Mouse (Mus musculus) gastrocnemius, postnatal 10 days (tissue): ENCODE data around the gene Ddx4. TPM values are rescaled to one million over a fixed set of nuclear protein-coding genes. Genes with fewer than 3 reads are reported as not detected.

Experiments
- DNase-seq: peaks from one replicate; pipeline ENCODE4 v3.0.0; 2021; ENCODE audit warnings: mixed read lengths
- long read RNA-seq, 2 experiments: library from polyadenylated mRNA; stranded (forward); transcript quantifications; one replicate each; pipeline ENCODE4 v2.0.0; 2021
- total RNA-seq, 2 experiments: library from RNA; stranded (reverse); gene quantifications; 2 replicates each; pipeline ENCODE4 v1.2.3; 2021

Ddx4 gene
- total RNA-seq, result under 1 TPM; 0.11 to 0.12 TPM
- long read RNA-seq, experiment 1, result 0 reads
- long read RNA-seq, experiment 2, result 0 reads

DNA sequence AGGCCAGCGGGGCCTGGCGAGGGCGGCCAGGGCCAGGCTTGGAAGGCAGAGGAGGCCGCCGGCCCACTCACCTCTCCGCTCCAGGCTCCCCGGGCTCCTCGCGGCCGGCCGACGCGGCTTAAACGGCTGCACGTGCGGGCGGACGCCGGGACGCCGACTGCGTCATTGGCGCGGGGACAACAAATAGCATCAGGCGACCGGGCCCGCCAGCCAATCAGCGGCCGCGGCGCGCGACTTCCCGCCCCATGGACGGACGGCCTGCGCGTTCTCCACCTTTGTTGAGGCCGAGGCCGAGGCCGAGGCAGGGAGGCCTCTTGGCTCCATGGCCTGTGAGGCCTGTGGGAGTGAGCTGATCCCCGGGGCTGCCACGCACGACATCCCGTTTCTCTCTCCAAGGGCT, at the start of gene Ddx4:
Ddx4 (minus strand) TSS at position 271 of the 400 bp plus-strand sequence.
- no peak for DNase-seq

GRCm38 (mm10) chr13:112701256-112701655, 49.0 kb upstream of the Ddx4 start:
- DNase-seq, result no peak

DNA sequence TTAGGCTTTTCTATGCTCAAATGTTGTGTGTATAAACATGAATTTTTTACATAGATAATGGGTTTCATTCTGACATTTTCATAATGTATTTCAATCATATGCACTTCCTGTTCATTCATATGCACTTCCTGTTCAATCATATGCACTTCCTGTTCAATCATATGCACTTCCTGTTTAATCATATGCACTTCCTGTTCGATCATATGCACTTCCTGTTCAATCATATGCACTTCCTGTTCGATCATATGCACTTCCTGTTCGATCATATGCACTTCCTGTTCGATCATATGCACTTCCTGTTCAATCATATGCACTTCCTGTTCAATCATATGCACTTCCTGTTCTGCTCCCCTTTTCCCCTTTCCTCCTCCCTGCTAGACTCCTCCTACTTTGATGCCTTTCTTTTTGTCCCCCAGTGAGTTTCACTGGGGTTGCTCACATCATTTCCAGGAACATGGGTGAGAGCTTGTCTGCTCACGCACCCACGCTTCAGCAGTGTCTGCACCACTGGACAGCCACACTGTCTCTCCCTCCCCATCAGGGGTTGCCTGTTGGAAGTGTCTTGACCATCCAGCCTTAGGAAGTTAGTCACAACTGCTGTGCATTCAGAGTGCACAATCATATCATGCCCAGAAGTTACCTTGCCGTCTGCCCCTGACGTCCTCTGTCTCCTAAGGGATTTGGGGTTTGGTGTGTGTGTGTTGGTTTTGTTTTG, 43.4 kb upstream of the Ddx4 start:
- no peak for DNase-seq

- DNase-seq, result no peak
These were observed 40.7 kb upstream of the Ddx4 start for GRCm38 (mm10) chr13:112692870-112693553.

GRCm38 (mm10) chr13:112686155-112686554, 33.9 kb upstream of the Ddx4 start:
- no peak for DNase-seq

- DNase-seq, result no peak
These were observed 31.7 kb upstream of the Ddx4 start for GRCm38 (mm10) chr13:112683970-112684369.

DNA sequence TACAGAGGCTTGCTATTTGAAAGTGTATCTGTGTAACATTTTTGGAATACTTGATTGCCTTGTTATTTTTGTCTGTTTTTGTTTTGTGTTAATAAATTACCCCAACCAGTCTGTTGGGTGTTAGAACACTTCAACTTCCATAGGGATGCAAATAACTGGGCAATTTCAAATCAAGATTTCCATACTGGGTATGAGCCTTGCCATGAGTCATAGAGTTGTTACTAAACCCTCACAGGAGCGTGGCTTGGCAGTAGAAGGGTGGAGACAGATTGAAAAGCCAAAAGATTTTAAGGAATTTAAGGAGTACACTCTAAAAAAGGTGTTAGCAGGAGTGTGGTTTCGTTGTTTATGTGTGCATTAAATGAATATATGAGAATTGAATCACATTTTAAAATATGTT, 31.0 kb upstream of the Ddx4 start:
- DNase-seq, result no peak

DNA sequence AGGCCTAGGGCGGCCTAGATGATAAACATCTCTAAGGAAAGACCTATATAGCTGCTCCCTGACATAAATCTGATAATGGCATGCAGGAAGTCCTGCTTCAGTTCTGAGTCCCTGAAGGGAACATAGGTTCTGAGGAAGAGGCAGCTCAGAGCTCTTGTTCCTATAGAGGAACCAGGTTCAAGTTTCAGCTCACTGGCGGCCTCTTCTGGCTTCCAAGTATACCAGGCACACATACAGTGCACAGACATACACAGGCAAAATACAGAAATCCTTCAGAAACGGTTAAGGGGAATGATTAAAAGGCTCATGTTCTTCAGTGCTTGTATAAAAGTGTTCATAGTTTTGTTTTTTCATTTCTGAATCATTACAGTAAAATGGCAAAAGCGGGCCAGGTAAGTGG, 25.9 kb upstream of the Ddx4 start:
- DNase-seq, result no peak

GRCm38 (mm10) chr13:112673899-112674447, 21.7 kb upstream of the Ddx4 start:
- DNase-seq, result peak; percentile 49

DNA sequence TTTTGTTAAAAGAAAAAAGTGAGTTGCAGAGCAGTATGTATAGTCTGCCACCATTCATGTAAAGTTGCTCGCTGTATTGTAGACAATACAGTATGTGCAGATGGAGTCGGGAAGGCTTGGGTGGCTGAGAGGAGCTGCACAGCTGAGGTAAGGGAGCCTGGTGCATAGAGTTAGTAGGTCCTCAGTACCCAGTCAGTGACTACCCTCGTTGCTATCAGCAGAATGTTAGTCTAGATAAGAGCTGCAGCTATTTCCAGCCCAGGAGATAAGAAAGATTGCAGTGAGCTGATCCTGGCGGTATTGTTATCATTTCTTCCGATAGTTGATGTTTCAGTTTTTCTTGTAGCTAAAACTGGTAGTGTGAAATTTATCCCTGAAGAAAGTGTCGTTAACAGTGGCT, 20.5 kb upstream of the Ddx4 start:
- no peak for DNase-seq

- DNase-seq, result no peak
These were observed 19.4 kb upstream of the Ddx4 start for GRCm38 (mm10) chr13:112671708-112672107.

GRCm38 (mm10) chr13:112667215-112667614, 14.9 kb upstream of the Ddx4 start:
- no peak for DNase-seq

GRCm38 (mm10) chr13:112666433-112667024, 14.3 kb upstream of the Ddx4 start:
- no peak for DNase-seq

GRCm38 (mm10) chr13:112661687-112662086, 9.4 kb upstream of the Ddx4 start:
- DNase-seq, result no peak

DNA sequence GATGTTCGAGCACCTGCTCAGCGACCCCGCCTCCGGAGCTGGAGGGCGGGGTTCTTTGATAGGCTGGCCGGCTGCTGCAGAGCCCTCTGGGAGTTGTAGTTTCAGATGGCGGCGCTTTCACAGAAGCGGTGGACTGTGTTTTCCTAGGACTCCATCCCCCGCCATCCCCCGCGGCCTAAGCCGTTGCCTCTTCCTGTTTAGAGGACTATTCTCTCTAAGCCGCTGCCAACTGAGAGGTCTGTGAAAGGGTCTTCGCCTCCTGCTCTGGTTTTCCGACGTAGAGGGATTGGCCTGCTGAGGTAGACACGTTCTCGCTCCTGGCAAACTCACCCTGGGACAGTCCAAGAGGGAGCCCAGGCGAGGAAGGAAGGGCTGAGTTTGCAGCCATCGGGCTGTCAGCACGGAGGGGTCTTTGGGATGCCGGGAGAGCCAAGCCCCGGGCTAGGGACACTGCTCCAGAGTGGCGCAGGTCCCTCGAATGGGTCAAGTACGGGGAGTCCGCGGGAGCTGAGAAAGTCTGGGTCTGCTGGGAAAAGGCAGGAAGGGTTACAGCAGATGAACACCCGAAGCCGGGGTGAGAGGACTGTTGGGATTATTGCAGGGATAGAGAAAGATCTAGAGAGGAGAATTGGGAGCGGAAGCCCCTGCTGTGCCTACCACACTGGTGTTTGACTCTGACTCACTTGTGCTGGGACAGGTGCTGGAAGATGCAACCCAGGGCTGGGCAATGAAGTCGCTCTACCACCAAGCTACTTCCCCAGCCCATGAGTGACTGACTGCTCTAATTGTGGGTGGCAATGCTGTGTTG, 8.5 kb upstream of the Ddx4 start, which contains the start of gene Slc38a9:
Slc38a9 (plus strand) TSS at position 178 of the 808 bp plus-strand sequence.
- peak; percentile 84 for DNase-seq

GRCm38 (mm10) chr13:112659986-112660573, 7.8 kb upstream of the Ddx4 start:
- DNase-seq, result no peak

DNA sequence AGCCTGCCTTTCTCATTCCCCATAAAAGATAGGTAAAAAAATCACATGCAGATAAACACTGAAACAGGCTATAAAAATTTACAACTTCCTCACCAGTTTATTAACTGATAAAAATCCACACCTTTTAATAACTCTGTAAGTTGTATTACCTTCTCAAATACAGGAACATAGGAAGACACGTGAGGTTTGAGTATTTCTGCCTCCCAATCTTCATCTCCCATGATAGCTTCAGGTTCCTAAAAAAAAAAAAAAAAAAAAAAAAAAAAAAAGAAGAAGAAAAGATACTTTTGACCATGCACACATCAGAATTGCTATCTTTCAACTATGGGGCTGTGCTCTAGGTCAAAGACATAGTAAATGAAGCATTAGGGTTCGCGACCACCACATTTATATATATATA, 1.1 kb downstream of the Ddx4 start:
- DNase-seq, result no peak

- no peak for DNase-seq
These were observed 6.6 kb downstream of the Ddx4 start for GRCm38 (mm10) chr13:112645529-112646186.

- DNase-seq, result no peak
These were observed 7.3 kb downstream of the Ddx4 start for GRCm38 (mm10) chr13:112644996-112645395.

GRCm38 (mm10) chr13:112642897-112643296, 9.4 kb downstream of the Ddx4 start:
- DNase-seq, result no peak

- DNase-seq, result no peak
These were observed 13.2 kb downstream of the Ddx4 start for GRCm38 (mm10) chr13:112639111-112639510.
